In genomic region chr6:125131302-125132156, GRCm38 (mm10) we compare ENCODE assay signal across 7 mouse cellular contexts. TPM values are rescaled to one million over a fixed set of nuclear protein-coding genes. Genes with fewer than 3 reads are reported as not detected.
A peak's percentile ranks its signal among the peaks of the same experiment; 100 is the strongest.
DNase-seq lines count a peak whose midpoint lies in the region; ATAC-seq lines count a peak whose summit lies in the region.

Gene Nop2 (plus strand): TSS chr6:125131909.

- H3K4me3 ChIP-seq in intestine, embryonic 15.5 days (replicated peaks): peak within 1 kb of the TSS; percentile 78
- peak within 1 kb of the TSS; percentile 81 for H3K4me3 ChIP-seq in limb, embryonic 10.5 days
- peak within 1 kb of the TSS; percentile 87 for H3K4me3 ChIP-seq in midbrain, embryonic 13.5 days (replicated peaks)

- H3K9ac ChIP-seq in intestine, embryonic 15.5 days: peak within 1 kb of the TSS; percentile 85
- peak within 1 kb of the TSS; percentile 87 for H3K9ac ChIP-seq in midbrain, embryonic 13.5 days (replicated peaks)

- peak within 1 kb of the TSS; percentile 94 for H3K27ac ChIP-seq in intestine, embryonic 15.5 days
- peak within 1 kb of the TSS; percentile 89 for H3K27ac ChIP-seq in limb, embryonic 10.5 days
- peak within 1 kb of the TSS; percentile 89 for H3K27ac ChIP-seq in midbrain, embryonic 13.5 days

- H3K4me2 ChIP-seq in intestine, embryonic 15.5 days (replicated peaks): peak within 1 kb of the TSS; percentile 92
- peak within 1 kb of the TSS; percentile 78 for H3K4me2 ChIP-seq in midbrain, embryonic 13.5 days (replicated peaks)

- DNase-seq in adrenal gland, adult 2 months: peak; percentile 90
- DNase-seq in embryo, embryonic 11 days: peak; percentile 98
- peak; percentile 79 to 81 for DNase-seq in gastrocnemius, postnatal 36 days
- peak; percentile 99 for DNase-seq in limb, embryonic 10.5 days (ENCODE audit: low spot score)
- DNase-seq in spleen, adult 12 weeks (ENCODE audit: low spot score): peak; percentile 86

- H3K4me1 ChIP-seq in intestine, embryonic 15.5 days (replicated peaks): no peaks in the 10 kb centered on the region; the same call in 1 of the 2 replicates
- H3K4me1 ChIP-seq in limb, embryonic 10.5 days: peaks cover 16% of the 10 kb centered on the region
- H3K4me1 ChIP-seq in midbrain, embryonic 13.5 days (replicated peaks): peaks cover 21% of the 10 kb centered on the region

- WGBS in intestine, embryonic 15.5 days: under 1% methylated on average over 66 of the region's 66 CpGs
- WGBS in limb, embryonic 10.5 days: under 1% methylated on average over 66 of the region's 66 CpGs
- under 1% methylated on average over 66 of the region's 66 CpGs for WGBS in midbrain, embryonic 13.5 days

- peaks cover 42% of the 10 kb centered on the region for H3K36me3 ChIP-seq in intestine, embryonic 15.5 days
- peaks cover 78% of the 10 kb centered on the region for H3K36me3 ChIP-seq in limb, embryonic 10.5 days
- peaks cover 73% of the 10 kb centered on the region for H3K36me3 ChIP-seq in midbrain, embryonic 13.5 days

- intact Hi-C loops in gastrocnemius, postnatal 36 days (cut with DNase I): loop anchor here (5.0 kb wide), 1 partner anchor 89 kb away; no protein-coding TSS in a partner anchor

- H3K27me3 ChIP-seq in intestine, embryonic 15.5 days (replicated peaks): no peaks in the 10 kb centered on the region
- H3K27me3 ChIP-seq in limb, embryonic 10.5 days (ENCODE audit: low read depth, poor library complexity, severe bottlenecking): no peaks in the 10 kb centered on the region
- no peaks in the 10 kb centered on the region for H3K27me3 ChIP-seq in midbrain, embryonic 13.5 days

- H3K9me3 ChIP-seq in intestine, embryonic 15.5 days: no peaks in the 10 kb centered on the region
- H3K9me3 ChIP-seq in limb, embryonic 10.5 days (replicated peaks): no peaks in the 10 kb centered on the region
- no peaks in the 10 kb centered on the region for H3K9me3 ChIP-seq in midbrain, embryonic 13.5 days

- peak; percentile 98 for ATAC-seq in intestine, embryonic 15.5 days
- ATAC-seq in midbrain, embryonic 13.5 days: peak; percentile 92

RNA-seq across cellular contexts. Expression of gene Nop2, which starts in this region (rescaled TPM):
- 10 to 100 TPM; 40.9 to 51.7 TPM for total RNA-seq in adrenal gland, adult 2 months (2021)
- polyA plus RNA-seq in adrenal gland, adult 2 months (2012; rRNA removed): 8.0 and 12.0 TPM in 2 replicates
- total RNA-seq in gastrocnemius, postnatal 36 days (2021): 10 to 100 TPM; 14.6 to 19.0 TPM
- polyA plus RNA-seq in intestine, embryonic 15.5 days (2015; fragmentation: Nextera tagmentation; extraction: Ambion mirVana): 68.1 and 70.3 TPM in 2 replicates
- polyA plus RNA-seq in limb, embryonic 10.5 days (2016; fragmentation: Nextera tagmentation; extraction: Ambion mirVana): 94.6 and 119 TPM in 2 replicates
- 43.2 and 45.9 TPM in 2 replicates for polyA plus RNA-seq in midbrain, embryonic 13.5 days (2015; fragmentation: Nextera tagmentation; extraction: Ambion mirVana)

Comparison
In these comparisons a context has a peak if more than half of its experiments do, and no peak if none do; other contexts are left out.
1. Peak in every context shown above with its lines: DNase-seq, ATAC-seq, H3K4me3 ChIP-seq and H3K27ac ChIP-seq.